Mouse (Mus musculus) cerebellum, adult 2 months (tissue): ENCODE results near the gene Olfr267.

Source experiments
- CTCF ChIP-seq: fragments of 200-500 bp; IDR thresholded peaks from 2 replicates; pipeline ENCODE4 v1.5.1; 2011; ENCODE audit warnings: low read depth, mild to moderate bottlenecking, control low read depth, low read length, moderate library complexity, borderline replicate concordance; ENCODE audit not compliant: insufficient read depth
- POLR2A ChIP-seq: fragments of 200-500 bp; IDR thresholded peaks from 2 replicates; pipeline ENCODE4 v1.6.1; 2011; ENCODE audit warnings: low read length, control low read depth, borderline replicate concordance; ENCODE audit not compliant: insufficient read depth

- no peak for TF ChIP-seq POLR2A
- no peak for TF ChIP-seq CTCF
Observed at GRCm38 (mm10) chr4:58825921-58826320, 38.4 kb upstream of the Olfr267 start.
